Mouse (Mus musculus): ENCODE data around the gene Agmo. TPM values are rescaled to one million over a fixed set of nuclear protein-coding genes. Genes with fewer than 3 reads are reported as not detected.

Agmo gene
- total and polyA plus RNA-seq, 3 experiments, result 0.08 TPM; not detected in 2

DNA sequence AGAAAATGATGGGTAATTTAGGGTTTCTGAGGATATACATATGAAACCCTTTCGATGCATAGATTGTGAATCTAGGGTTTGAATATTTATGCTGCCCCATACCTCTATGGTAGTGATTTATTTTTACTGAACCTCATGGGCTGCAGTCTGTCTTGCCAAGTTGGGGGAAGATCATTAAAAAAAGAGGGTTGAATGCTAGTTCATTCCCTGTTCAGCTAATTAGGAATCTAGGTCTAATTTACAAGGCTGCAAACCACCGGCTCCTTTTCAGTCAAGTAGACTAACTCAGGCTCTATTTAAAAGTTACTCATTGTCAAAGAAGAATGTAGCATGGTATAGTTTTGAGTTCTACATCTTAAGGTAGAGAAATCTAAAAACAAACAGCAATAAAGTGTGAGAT lies 266.4 kb downstream of the Agmo start:
- H3K36me3 ChIP-seq (ENCODE audit: control insufficient read depth in 1 of 2, insufficient read depth in 2 of 2, low read length in 2 of 2), result no peaks in the 10 kb centered on the region
- H3K4me1 ChIP-seq (ENCODE audit: control insufficient read depth in 1 of 2, insufficient read depth in 2 of 2, low read length in 2 of 2), result no peaks in the 10 kb centered on the region
- H3K4me3 ChIP-seq (ENCODE audit: control insufficient read depth in 1 of 2, insufficient read depth in 1 of 2, low read depth in 2 of 2, low read length in 2 of 2), result no peak overlapping the region
- no peaks in the 10 kb centered on the region for H3K79me2 ChIP-seq (ENCODE audit: control insufficient read depth, insufficient read depth, low read length, poor library complexity)
- no peak for TF ChIP-seq MEF2A (IDR thresholded peaks at IDR 0.05; ENCODE audit: extremely low read depth, insufficient replicate concordance, low read depth, low read length, poor library complexity, severe bottlenecking)
- TF ChIP-seq MAFK (IDR thresholded peaks at IDR 0.05; ENCODE audit: borderline replicate concordance, low read depth, low read length), result no peak
- no peak for TF ChIP-seq TCF12 (IDR thresholded peaks at IDR 0.05; ENCODE audit: low read depth, low read length)
- H3K9me3 ChIP-seq (replicated peaks; ENCODE audit: insufficient read depth, low read length), result no peaks in the 10 kb centered on the region; the same call in 1 of the 2 replicates
- no peaks in the 10 kb centered on the region for H3K27me3 ChIP-seq (ENCODE audit: control insufficient read depth in 1 of 2, insufficient read depth in 2 of 2, low read length in 2 of 2)
- no peak for DNase-seq (ENCODE audit: low read depth, low spot score)
- H3K27ac ChIP-seq (ENCODE audit: control insufficient read depth, low read depth, low read length), result no peak overlapping the region
- no peak overlapping the region for H3K9ac ChIP-seq (ENCODE audit: control insufficient read depth, low read depth, low read length, poor library complexity, severe bottlenecking)

DNA sequence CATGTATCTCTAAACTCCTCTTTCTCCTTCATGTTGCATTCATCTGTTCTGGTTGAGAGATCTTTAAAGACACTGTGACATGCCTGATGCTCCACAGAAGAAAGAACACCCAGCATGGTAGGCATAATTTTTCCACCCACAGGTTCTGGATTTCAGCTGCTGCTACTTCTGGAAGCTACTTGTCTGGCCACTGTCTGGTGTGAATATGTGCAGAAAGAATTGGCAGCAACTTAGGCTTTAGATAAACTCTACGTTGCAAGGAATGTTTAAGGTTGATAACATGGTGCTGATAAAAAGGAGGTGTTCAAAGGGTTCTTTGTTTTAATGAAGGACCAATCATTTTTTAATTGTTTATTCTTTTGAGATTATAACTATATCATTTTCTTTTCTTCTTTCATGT lies 280.3 kb downstream of the Agmo start:
- no peak overlapping the region for H3K4me3 ChIP-seq (ENCODE audit: control insufficient read depth in 1 of 2, insufficient read depth in 1 of 2, low read depth in 2 of 2, low read length in 2 of 2)
- H3K9ac ChIP-seq (ENCODE audit: control insufficient read depth, low read depth, low read length, poor library complexity, severe bottlenecking), result no peak overlapping the region
- H3K27ac ChIP-seq (ENCODE audit: control insufficient read depth, low read depth, low read length), result no peak overlapping the region
- H3K4me1 ChIP-seq (ENCODE audit: control insufficient read depth in 1 of 2, insufficient read depth in 2 of 2, low read length in 2 of 2), result peaks cover 5 to 17% of the 10 kb centered on the region in 2 experiments
- TF ChIP-seq EP300 (IDR thresholded peaks at IDR 0.05; ENCODE audit: low read depth in 1 of 2, low read length in 2 of 2) (peak; percentile 91), E2F4 (IDR thresholded peaks at IDR 0.05; ENCODE audit: borderline replicate concordance, low read depth, low read length) (no peak), TCF12 (IDR thresholded peaks at IDR 0.05; ENCODE audit: low read depth, low read length) (peak; percentile 90), MAFK (IDR thresholded peaks at IDR 0.05; ENCODE audit: borderline replicate concordance, low read depth, low read length) (peak; percentile 36; the same call in 1 of the 2 replicates), RCOR1 (IDR thresholded peaks at IDR 0.05; ENCODE audit: low read depth, low read length) (peak; percentile 84), ETS1 (IDR thresholded peaks at IDR 0.05; ENCODE audit: low read depth, low read length) (peak; percentile 78), ZNF384 (IDR thresholded peaks at IDR 0.05; ENCODE audit: low read depth, low read length) (peak; percentile 63; the same call in 1 of the 2 replicates), POLR2AphosphoS2 (IDR thresholded peaks at IDR 0.05; ENCODE audit: low read length) (no peak), GATA1 (IDR thresholded peaks at IDR 0.05; ENCODE audit: low read depth, low read length) (peak; percentile 93), MYB (IDR thresholded peaks at IDR 0.05; ENCODE audit: low read depth, low read length) (peak; percentile 57; the same call in 1 of the 2 replicates)
- no peaks in the 10 kb centered on the region for H3K27me3 ChIP-seq (ENCODE audit: control insufficient read depth in 1 of 2, insufficient read depth in 2 of 2, low read length in 2 of 2)
- DNase-seq (ENCODE audit: low read depth, low spot score), result peak; percentile 49
- no peaks in the 10 kb centered on the region for H3K79me2 ChIP-seq (ENCODE audit: control insufficient read depth, insufficient read depth, low read length, poor library complexity)
- H3K9me3 ChIP-seq (replicated peaks; ENCODE audit: insufficient read depth, low read length), result no peaks in the 10 kb centered on the region
- H3K36me3 ChIP-seq (ENCODE audit: control insufficient read depth in 1 of 2, insufficient read depth in 2 of 2, low read length in 2 of 2), result peaks cover 0 to 26% of the 10 kb centered on the region in 2 experiments; a peak in 2 of 4 replicates

DNA sequence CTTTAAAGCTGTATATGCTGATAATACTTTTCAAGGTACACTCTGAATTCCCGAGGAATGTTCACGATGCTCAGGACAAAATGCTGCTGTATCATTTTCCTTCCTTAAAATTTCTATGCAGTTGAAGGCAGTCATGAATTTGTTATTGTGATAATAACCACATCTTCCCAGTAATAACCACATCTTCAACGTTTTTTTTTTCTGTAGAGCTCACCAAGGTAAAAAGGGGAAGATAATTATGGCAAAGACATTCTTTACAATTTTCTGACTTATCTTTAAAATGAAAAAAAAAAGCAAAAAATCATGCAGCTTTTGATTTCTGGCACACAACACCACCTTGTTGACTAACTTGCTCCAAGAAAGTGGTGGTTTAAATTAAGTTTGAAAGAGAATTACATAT lies 283.2 kb downstream of the Agmo start:
- peaks cover 5 to 17% of the 10 kb centered on the region in 2 experiments for H3K4me1 ChIP-seq (ENCODE audit: control insufficient read depth in 1 of 2, insufficient read depth in 2 of 2, low read length in 2 of 2)
- H3K79me2 ChIP-seq (ENCODE audit: control insufficient read depth, insufficient read depth, low read length, poor library complexity), result no peaks in the 10 kb centered on the region
- H3K36me3 ChIP-seq (ENCODE audit: control insufficient read depth in 1 of 2, insufficient read depth in 2 of 2, low read length in 2 of 2), result peaks cover 0 to 26% of the 10 kb centered on the region in 2 experiments; a peak in 2 of 4 replicates
- H3K27ac ChIP-seq (ENCODE audit: control insufficient read depth, low read depth, low read length), result no peak overlapping the region; the same call in 1 of the 2 replicates
- DNase-seq (ENCODE audit: low read depth, low spot score), result peak; percentile 54
- H3K27me3 ChIP-seq (ENCODE audit: control insufficient read depth in 1 of 2, insufficient read depth in 2 of 2, low read length in 2 of 2), result no peaks in the 10 kb centered on the region
- no peak overlapping the region for H3K9ac ChIP-seq (ENCODE audit: control insufficient read depth, low read depth, low read length, poor library complexity, severe bottlenecking)
- H3K9me3 ChIP-seq (replicated peaks; ENCODE audit: insufficient read depth, low read length), result no peaks in the 10 kb centered on the region
- H3K4me3 ChIP-seq (ENCODE audit: control insufficient read depth in 1 of 2, insufficient read depth in 1 of 2, low read depth in 2 of 2, low read length in 2 of 2), result no peak overlapping the region
- TF ChIP-seq NELFE (IDR thresholded peaks at IDR 0.05; ENCODE audit: low read depth, low read length) (no peak), NRF1 (IDR thresholded peaks at IDR 0.05; ENCODE audit: insufficient read depth, low read depth, low read length, poor library complexity, severe bottlenecking) (no peak), USF1 (IDR thresholded peaks at IDR 0.05; ENCODE audit: low read depth, low read length) (no peak), JUND (IDR thresholded peaks at IDR 0.05; ENCODE audit: low read depth, low read length) (no peak), SMC3 (IDR thresholded peaks at IDR 0.05; ENCODE audit: low read depth, low read length) (no peak), GATA1 (IDR thresholded peaks at IDR 0.05; ENCODE audit: low read depth, low read length) (peak; percentile 76), ETS1 (IDR thresholded peaks at IDR 0.05; ENCODE audit: low read depth, low read length) (peak; percentile 68), TBP (IDR thresholded peaks at IDR 0.05; ENCODE audit: low read depth, low read length) (no peak), POLR2AphosphoS2 (IDR thresholded peaks at IDR 0.05; ENCODE audit: low read length) (no peak), CHD2 (IDR thresholded peaks at IDR 0.05; ENCODE audit: low read length) (no peak), UBTF (IDR thresholded peaks at IDR 0.05; ENCODE audit: borderline replicate concordance, insufficient read depth, low read depth, low read length) (no peak), TAL1 (IDR thresholded peaks at IDR 0.05; ENCODE audit: low read length) (no peak), MAX (IDR thresholded peaks at IDR 0.05; ENCODE audit: low read length) (no peak), EP300 (IDR thresholded peaks at IDR 0.05; ENCODE audit: low read depth in 1 of 2, low read length in 2 of 2) (peak; percentile 94), KAT2A (conservative IDR thresholded peaks at IDR 0.05; ENCODE audit: low read depth, low read length) (no peak), RAD21 (IDR thresholded peaks at IDR 0.05; ENCODE audit: low read depth, low read length) (no peak), MYC (IDR thresholded peaks at IDR 0.05; ENCODE audit: low read depth, low read length) (no peak), E2F4 (IDR thresholded peaks at IDR 0.05; ENCODE audit: borderline replicate concordance, low read depth, low read length) (no peak), MAZ (IDR thresholded peaks at IDR 0.05; ENCODE audit: low read depth, low read length) (no peak)

All from MEL (cell line).